Mouse (Mus musculus) kidney, postnatal 25 days (tissue): ENCODE measurements around the gene Cnot3.
A peak's percentile ranks its signal among the peaks of the same experiment; 100 is the strongest.
"Not testable (repeated sequence)": the region's sequence is repeated elsewhere in the genome, so short reads cannot be mapped to it uniquely, and the experiment has no call there.

Experiments
- DNase-seq, 2 experiments: peaks; one replicate each; pipeline ENCODE4 v3.0.0; 2021; ENCODE audit warnings: mixed read lengths in 2 of 2

Gene Cnot3

GRCm38 (mm10) chr7:3644672-3645487 lies at the start of gene Cnot3:
Cnot3 (plus strand) TSS chr7:3645268.
- peak; percentile 98 to 100 for DNase-seq

- DNase-seq, result not testable (repeated sequence)
Observed at GRCm38 (mm10) chr7:3597755-3598154, 47.3 kb upstream of the Cnot3 start.

DNA sequence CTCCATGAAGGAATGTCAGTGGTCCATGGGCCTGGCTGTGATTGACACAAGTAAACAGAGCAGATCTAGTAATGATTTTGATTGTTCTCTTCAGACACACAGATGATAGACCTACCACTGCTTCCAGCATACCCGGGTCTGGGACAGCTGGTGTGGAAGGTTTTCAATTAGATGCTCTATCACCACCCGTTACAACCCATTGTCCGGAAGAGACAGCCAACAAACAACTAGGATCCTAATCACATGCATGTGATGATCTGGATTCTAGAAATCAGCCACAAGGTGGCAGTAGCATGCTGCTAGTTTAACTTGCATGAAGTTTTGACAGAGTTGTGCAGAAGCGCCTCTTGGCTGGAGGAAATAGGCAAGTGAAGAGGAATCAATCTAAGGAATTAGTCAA lies 43.9 kb upstream of the Cnot3 start:
- DNase-seq, result peak; percentile 64 to 87

- DNase-seq, result peak; percentile 64 to 67
Observed at GRCm38 (mm10) chr7:3606798-3607197, 38.3 kb upstream of the Cnot3 start.

- DNase-seq, result no peak
Observed at GRCm38 (mm10) chr7:3607391-3607790, 37.7 kb upstream of the Cnot3 start.

DNA sequence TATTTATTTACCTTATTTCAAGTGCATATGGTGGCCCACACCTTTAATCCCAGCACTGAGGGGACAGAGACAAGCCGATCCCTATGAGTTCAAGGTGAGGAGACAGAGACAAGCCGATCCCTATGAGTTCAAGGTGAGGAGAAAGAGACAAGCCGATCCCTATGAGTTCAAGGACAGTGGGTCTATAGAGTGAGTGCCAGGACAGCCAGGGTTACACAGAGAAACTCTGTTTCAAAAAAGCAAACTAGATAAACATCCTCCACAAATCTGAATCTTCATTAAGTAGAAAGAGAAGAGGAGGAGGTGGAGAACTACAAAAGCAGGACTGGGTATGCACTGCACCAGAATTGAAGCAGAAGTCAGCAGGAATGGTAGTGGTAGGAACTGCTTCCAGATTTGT lies 36.4 kb upstream of the Cnot3 start:
- DNase-seq, result no peak

DNA sequence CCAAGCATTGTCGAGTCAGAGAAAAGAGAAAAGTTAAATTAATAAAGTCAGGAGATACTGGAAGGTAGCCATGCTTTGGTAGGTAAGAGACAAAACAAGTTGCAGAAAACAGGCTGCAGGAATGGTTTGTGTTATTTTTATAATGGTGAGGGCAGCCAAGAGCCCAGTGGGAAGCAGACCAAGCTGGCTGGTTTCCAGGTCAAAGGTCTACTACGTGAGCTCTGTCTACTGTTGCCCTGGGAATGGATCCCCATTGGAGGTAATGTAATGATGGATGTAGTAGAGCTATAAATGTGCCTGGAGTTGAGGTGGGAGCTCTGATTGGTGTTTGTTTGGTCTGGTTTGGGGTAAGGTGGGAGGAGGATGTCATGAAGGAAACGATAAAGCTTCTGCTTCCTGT lies 36.0 kb upstream of the Cnot3 start:
- DNase-seq, result peak; percentile 85 to 87

DNA sequence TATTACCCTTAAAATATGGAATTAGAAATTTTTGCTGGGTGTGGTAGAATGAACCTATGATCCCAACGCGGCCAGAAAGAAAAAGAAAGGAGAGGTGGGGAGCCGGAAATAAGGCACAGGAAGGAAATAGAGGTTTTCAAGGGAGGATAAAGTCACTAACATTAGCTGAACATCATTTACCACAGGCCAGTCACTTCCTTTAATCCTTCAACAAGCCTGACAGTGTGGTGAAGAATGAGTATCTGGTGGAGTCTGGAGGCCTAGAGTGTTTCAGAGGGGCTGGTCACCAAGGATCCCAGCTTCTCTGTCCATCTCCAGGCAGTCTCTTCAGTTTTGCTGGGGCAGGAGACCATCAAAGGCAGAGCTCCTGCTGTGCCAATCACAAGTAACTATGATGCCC lies 34.6 kb upstream of the Cnot3 start:
- no peak for DNase-seq

DNA sequence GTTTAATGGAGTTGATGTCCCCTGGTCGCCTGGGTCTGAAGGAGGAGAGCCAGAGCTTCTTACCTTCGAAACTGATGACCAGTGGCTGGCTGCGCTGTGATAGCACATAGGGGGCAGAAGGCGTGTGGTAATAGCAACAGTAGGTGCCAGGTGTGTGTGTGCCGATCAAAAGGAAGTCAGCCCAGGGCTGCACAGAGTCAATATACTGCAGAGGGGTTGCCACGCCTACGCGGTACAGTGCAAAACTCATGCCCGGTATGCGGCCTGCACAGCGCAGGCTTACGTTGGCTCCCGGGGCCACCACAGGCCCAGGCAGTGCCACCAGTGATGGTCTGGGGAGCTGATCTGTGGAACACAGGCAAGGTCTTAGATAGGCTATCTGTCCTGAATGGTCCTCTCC lies 34.1 kb upstream of the Cnot3 start:
- no peak for DNase-seq

GRCm38 (mm10) chr7:3614021-3614420 lies 31.0 kb upstream of the Cnot3 start:
- no peak for DNase-seq

- DNase-seq, result no peak
Observed at GRCm38 (mm10) chr7:3616057-3616388, 29.0 kb upstream of the Cnot3 start, which contains the start of gene Oscar. Oscar (minus strand) TSS chr7:3616157.

GRCm38 (mm10) chr7:3616389-3617241 lies 28.5 kb upstream of the Cnot3 start:
- peak in 1 of 2 experiments; percentile 57 for DNase-seq

DNA sequence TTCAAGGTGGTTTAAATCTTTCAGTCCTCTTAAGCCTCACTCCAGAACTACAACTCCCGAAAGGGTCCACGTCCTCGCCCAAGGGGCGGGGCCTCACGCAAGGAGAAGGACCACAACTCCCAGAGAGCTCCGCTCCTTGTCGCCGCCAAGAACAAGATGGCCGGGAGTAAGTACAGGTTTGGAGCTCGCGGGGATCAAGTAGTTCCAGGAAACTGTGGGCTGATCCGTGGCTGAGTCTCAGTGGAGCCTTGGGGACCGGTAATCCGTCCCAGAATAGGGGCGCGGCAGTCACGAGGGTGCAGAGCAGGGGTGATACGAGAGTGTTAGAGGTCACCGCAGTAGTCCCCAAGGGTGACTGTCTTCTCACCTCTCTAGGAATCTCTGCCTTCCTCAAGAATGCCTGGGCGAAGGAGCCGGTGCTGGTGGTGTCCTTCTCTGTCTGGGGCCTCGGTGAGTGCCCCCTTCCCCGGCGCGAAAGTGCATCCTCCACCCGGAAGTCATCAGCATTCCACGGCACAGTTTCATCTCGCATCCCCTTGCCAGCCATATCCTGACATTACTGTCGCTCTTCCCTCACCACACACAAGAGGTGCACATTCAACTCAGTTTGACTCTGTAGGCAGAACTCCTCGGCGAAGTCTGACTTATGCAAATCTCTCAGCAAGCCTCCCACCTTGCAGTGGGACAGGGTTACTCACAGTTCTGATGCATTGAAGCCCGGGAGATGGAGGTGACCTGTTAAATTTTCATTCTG lies 27.6 kb upstream of the Cnot3 start, which contains the start of gene Ndufa3:
TSS of gene Ndufa3 (plus strand) at position 132 of the 754 bp plus-strand sequence.
- peak; percentile 91 to 96 for DNase-seq

- DNase-seq, result no peak
Observed at GRCm38 (mm10) chr7:3629030-3629429, 16.0 kb upstream of the Cnot3 start.

GRCm38 (mm10) chr7:3629543-3630477 lies 15.3 kb upstream of the Cnot3 start, which contains the start of the genes Tfpt and Prpf31:
Tfpt (minus strand) TSS chr7:3629929.
Prpf31 (plus strand) TSS chr7:3629985.
- peak; percentile 92 to 95 for DNase-seq

- no peak for DNase-seq
Observed at GRCm38 (mm10) chr7:3630478-3630815, 14.6 kb upstream of the Cnot3 start.

GRCm38 (mm10) chr7:3643412-3643811 lies 1.7 kb upstream of the Cnot3 start:
- no peak for DNase-seq

GRCm38 (mm10) chr7:3643843-3644242 lies 1.2 kb upstream of the Cnot3 start:
- DNase-seq, result no peak

GRCm38 (mm10) chr7:3644348-3644671 lies 758 bp upstream of the Cnot3 start:
- DNase-seq, result peak; percentile 94 to 96

- no peak for DNase-seq
Observed at GRCm38 (mm10) chr7:3645488-3646025, 489 bp downstream of the Cnot3 start.

DNA sequence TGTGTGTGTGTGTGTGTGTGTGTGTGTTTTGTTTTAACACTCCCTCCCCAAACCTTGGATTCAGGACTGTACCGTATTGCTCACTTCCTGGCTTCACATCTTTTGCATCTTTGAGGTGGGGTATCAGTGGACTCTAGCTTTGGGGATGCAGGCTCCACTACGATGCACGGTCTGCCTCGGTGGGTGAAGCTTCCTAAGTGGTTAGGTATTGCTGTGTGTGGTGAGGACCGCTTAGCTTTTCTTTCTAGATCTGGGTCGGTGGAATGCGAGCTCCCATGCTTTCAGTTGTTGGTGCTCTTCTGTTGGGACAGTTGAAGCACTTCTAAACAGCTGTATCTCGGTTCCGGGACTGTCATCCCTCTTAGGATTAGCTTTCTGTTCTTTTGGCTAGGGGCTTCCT lies 1.1 kb downstream of the Cnot3 start:
- DNase-seq, result no peak

DNA sequence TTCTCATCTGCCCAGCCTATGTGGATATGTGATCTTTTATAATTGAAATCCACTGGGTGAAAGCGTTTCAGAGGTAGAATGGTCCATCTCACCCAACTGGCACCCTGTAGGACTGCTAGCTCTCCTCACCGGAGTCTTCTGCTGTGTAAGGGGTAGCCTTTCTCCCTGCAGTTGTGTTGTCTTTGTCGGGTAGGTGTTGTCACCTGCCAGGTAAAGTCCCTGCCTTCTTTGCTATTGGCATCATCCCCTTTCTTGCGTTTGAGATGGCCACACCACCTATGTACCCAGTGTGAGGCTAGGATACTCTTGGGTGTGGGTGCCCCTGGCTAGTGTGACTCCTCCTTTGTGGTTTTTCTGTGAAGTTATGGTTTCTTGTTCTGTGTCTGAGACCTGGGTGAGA lies 1.6 kb downstream of the Cnot3 start:
- no peak for DNase-seq
